Mouse (Mus musculus) heart, adult 9 months (tissue): ENCODE results near the gene Dnajc5.
A peak's percentile ranks its signal among the peaks of the same experiment; 100 is the strongest.

Experiments used
- DNase-seq, 2 experiments: peaks; one replicate each; pipeline ENCODE4 v3.0.0; 2022; ENCODE audit warnings: low spot score in 2 of 2

The Dnajc5 gene

GRCm38 (mm10) chr2:181511231-181511630 lies 9.1 kb upstream of the Dnajc5 start:
- no peak for DNase-seq

- no peak for DNase-seq
Observed at GRCm38 (mm10) chr2:181519201-181519600, 1.1 kb upstream of the Dnajc5 start.

DNA sequence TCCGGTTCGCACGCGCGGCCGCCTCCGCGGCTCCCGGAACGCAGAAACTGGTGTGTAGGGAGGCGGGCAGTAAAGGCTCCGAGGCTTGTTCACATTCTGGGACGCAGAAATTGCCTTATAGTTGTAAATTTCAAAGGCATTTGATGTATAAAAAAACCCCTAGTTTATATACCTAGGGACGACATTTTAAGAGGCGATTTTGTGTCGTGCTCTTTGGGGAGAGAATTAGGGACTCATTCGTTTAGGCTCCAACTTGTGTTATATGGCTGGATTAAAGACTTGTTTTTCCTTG lies 597 bp downstream of the Dnajc5 start:
- DNase-seq: no peak

DNA sequence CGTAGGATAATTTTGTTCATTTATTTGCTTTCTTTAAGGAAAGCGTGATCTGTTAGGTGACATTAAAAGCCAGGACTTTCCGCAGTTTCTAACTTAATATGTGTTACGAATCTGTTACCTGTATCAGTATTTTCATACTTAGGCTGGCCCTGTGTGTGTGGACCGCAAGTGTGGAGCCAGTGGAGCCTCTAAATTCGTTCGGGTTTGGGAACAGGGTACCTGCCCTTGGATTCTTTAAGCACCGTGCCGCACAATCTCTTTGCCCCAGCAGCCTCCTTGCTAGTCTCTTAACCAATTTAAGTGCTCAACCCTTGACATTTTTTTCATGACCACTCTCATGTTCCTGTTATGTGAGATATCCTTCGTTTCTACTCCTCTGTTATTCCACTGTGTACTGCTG lies 1.2 kb downstream of the Dnajc5 start:
- DNase-seq: no peak

- DNase-seq: peak in 1 of 2 experiments; percentile 21
Observed at GRCm38 (mm10) chr2:181522811-181523210, 2.5 kb downstream of the Dnajc5 start.

DNA sequence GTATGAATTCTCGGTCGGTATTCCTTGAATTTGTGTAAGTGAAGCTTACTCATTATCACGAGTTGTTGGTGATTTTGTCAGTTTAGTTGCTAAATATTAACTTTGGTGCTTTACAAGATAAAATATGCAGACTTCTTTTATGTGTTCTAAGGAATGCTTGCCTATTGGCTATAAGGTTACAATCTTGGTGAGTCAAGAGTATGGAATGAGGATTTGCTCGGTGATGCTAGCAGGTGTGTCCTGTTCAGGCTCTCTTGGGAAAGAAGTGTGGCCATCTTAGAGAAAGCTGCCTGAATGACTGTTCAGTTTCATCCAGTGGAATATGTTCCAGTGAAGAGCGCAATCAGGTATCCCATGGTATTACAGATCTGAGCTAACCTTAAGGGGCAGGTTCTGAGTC lies 5.2 kb downstream of the Dnajc5 start:
- DNase-seq: no peak

- DNase-seq: no peak
Observed at GRCm38 (mm10) chr2:181529076-181529475, 8.8 kb downstream of the Dnajc5 start.

DNA sequence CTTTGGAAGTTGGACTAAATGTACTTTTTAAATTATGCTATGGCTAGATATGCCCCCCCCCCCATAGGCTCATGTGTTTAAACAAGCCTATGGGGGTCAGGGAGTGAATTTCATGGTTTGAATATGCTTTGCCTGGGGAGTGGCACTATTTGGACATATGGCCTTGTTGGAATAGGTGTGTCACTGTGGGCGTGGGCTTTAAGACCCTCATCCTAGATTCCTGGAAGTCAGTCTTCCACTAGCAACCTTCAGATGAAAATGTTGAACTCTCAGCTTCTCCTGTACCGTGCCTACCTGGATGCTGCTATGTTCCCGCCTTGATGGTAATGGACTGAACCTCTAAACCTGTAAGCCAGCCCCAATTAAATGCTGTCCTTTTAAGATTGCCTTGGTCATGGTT lies 12.3 kb downstream of the Dnajc5 start:
- no peak for DNase-seq

DNA sequence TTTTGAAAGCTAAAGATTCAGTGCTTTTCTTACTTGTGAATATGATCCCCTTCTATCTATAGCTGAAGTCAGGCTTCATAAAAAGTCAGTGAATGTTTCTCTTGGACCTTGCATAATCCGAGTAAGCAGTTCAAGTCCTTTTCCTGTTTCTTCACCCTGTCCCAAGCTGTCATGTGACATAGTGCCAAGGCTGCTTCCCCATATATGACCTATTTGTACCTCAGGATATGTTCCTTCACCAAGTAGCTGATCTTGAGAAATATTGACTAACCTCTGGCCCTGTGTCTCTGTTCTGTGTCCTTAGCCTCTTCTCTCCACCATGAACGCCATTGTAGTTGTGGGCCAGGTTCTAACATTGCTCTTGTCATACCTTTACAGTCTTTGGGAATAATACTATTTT lies 16.1 kb downstream of the Dnajc5 start:
- peak; percentile 19 to 31 for DNase-seq

DNA sequence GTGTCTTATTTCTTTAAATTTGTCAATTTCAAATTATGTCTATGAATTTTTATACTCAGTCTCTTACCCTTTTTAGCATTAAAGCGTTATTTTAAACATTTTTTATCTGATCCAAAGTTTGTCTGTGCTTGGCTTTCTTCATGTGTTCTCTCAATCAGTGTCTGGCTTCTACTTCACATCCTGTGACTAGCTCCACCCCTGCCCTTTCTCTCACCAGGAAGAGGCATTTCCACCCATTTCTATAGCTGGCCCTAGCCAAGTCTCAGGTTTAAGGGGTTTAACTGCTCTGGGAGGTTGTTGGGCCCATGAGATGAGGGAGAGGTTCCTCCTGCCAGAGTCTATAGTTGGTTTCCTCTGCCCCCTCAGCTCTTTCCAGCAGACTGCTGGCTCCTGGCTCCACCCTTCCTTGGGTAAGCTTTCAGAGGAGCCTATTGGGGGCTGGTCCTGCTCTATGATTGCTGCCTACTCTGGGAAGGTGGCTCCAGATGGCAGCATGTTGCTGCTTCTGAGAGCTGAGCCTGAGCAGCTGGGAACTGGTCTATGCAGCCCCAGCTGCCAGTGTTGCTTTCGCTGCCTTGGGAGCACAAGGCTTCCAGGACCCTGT lies 17.3 kb downstream of the Dnajc5 start:
- peak; percentile 17 to 33 for DNase-seq

DNA sequence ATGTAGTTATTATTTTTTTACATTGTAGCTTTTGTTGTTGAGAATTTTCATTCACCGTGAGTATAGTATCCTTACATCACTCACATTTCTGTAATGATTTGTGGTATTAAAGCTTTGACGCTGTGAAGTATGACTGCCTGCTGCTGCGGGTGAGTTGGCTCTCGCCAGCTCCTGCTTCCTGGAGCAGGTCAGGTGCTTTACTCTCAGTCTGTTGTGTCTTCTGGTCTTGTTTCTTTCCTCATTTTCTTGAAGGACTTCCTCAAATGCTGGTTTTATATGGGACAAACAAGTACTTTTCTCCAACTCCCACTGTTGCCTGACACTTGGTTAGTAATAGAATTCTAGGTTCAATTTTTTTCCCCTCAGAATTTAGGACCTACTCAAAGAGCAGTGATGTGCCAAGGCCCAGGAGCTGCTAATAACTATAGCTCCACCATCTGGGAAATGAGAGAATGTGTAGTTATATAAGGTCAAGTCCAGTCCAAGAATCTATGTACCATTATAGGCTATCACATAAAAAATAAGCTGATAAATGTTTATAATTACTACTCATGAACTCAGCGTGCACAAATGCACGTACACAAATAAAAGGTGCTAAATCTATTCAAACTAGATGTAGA lies 21.6 kb downstream of the Dnajc5 start:
- no peak for DNase-seq

- DNase-seq: no peak
Observed at GRCm38 (mm10) chr2:181546142-181546541, 25.9 kb downstream of the Dnajc5 start.

DNA sequence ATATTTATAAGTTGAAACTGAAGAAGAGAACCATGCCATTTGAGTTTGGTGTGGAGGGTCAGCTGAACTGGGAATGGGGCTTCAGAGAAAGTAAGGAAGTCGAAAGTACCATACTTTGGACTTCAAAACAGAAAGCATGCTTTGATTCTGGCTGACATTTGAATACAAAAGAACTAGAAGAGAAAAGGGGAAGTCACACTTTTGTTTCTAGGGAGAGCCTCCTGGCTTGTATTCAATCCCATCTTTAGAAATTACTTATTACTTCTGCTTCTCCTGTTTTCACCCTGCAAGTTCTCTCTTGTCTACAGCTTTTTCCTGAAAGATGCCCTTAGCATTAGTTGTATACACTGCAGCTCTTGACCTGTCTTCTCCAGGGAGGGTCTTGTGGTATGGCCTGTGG lies 27.9 kb downstream of the Dnajc5 start:
- DNase-seq: no peak

DNA sequence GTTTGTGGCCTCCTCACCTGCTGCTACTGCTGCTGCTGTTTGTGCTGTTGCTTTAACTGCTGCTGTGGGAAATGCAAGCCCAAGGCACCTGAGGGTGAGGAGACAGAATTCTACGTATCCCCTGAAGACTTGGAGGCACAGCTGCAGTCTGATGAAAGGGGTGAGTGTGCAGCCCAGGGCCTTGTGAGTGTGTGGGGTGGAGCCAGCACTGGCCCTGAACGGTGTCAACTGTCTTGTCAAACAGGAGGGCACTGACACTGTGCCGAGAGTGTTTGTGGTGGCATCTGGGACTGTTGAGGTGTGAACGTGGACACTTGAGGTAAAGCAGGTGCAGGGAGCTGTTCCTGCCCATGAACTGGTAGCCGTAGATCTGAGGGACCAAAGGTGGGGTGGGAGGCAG lies 28.4 kb downstream of the Dnajc5 start:
- DNase-seq: no peak

- no peak for DNase-seq
Observed at GRCm38 (mm10) chr2:181550233-181550632, 29.9 kb downstream of the Dnajc5 start.

DNA sequence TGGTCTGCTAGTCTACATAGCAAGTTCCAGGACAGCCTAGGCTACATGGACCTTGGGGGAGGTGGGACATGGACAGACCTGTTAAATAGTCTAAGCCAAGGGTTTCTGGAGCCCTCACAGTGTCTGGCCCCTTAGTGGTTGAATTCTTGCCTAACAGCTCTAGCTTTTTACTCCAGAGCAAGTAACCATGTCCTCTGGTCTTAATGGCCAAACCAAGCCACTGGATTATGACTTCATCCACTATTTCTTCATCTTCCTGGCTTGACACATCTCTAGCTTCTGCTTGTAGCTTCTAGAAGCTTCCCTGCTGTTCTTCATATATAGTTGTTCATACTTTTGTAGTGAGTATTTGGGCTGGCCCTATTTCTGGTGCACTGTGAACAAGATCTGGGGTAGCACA lies 33.5 kb downstream of the Dnajc5 start:
- no peak for DNase-seq

- DNase-seq: no peak
Observed at GRCm38 (mm10) chr2:181567338-181567737, 47.1 kb downstream of the Dnajc5 start.

- DNase-seq: no peak
Observed at GRCm38 (mm10) chr2:181568272-181569008, 48.2 kb downstream of the Dnajc5 start.

- DNase-seq: no peak
Observed at GRCm38 (mm10) chr2:181569856-181570255, 49.6 kb downstream of the Dnajc5 start.

- no peak for DNase-seq
Observed at GRCm38 (mm10) chr2:181570375-181570774, 50.1 kb downstream of the Dnajc5 start.

GRCm38 (mm10) chr2:181570921-181571595 lies 50.8 kb downstream of the Dnajc5 start:
- no peak for DNase-seq

- no peak for DNase-seq
Observed at GRCm38 (mm10) chr2:181571941-181572670, 51.8 kb downstream of the Dnajc5 start.
